Mouse (Mus musculus) ES-E14 (cell line): ENCODE measurements around the gene Chst1.

Experiments used
- CHD2 ChIP-seq: IDR thresholded peaks from 2 replicates; pipeline ENCODE4 v1.6.1; 2014; ENCODE audit warnings: mild to moderate bottlenecking, low read depth, low read length, inconsistent platforms
- ZNF384 ChIP-seq: IDR thresholded peaks from 2 replicates; pipeline ENCODE4 v1.6.1; 2012; ENCODE audit warnings: low read depth, low read length, inconsistent platforms

GRCm38 (mm10) chr2:92630799-92631198, 31.3 kb downstream of the Chst1 start:
- TF ChIP-seq ZNF384 (no peak), CHD2 (no peak)
